Mouse (Mus musculus) large intestine, adult 2 months (tissue): Measurements from ENCODE around the gene Wdr49. TPM values are rescaled to one million over a fixed set of nuclear protein-coding genes. Genes with fewer than 3 reads are reported as not detected.
A peak's percentile ranks its signal among the peaks of the same experiment; 100 is the strongest.

ENCODE experiments used
- DNase-seq: peaks from one replicate; pipeline ENCODE4 v3.0.0-alpha.2; 2012; ENCODE audit warnings: low read depth, low spot score
- WGBS: fragments of 180-500 bp; shearing (Covaris S2); methylation state at CpG from one replicate; pipeline ENCODE4 v1.1.7; 2018; 5-methylcytosine and 5-hydroxymethylcytosine counted together
- polyA plus RNA-seq: library from polyadenylated mRNA; depleted of rRNA; stranded (reverse); fragments of >200 nt; gene quantifications from 2 replicates; pipeline ENCODE4 v1.2.3, GENCODE M21; 2012; rRNA removed

Wdr49 gene
- polyA plus RNA-seq: not detected in 2 replicates

GRCm38 (mm10) chr3:75482056-75482455 lies at the start of gene Wdr49:
Wdr49 (minus strand) TSS chr3:75482156.
- no peak for DNase-seq
- 40% methylated on average over 2 of the region's 2 CpGs for WGBS

GRCm38 (mm10) chr3:75531074-75531473 lies 49.1 kb upstream of the Wdr49 start:
- DNase-seq: no peak
- 87% methylated on average over 3 of the region's 3 CpGs for WGBS

- DNase-seq: no peak
- 35% methylated on average over 1 of the region's 1 CpGs for WGBS
These were observed 40.6 kb upstream of the Wdr49 start for GRCm38 (mm10) chr3:75522527-75522926.

- DNase-seq: no peak
- WGBS: 89% methylated on average over 2 of the region's 2 CpGs
These were observed 39.4 kb upstream of the Wdr49 start for GRCm38 (mm10) chr3:75521314-75521713.

- 70% methylated on average over 7 of the region's 7 CpGs for WGBS
- peak; percentile 22 for DNase-seq
These were observed 35.8 kb upstream of the Wdr49 start for GRCm38 (mm10) chr3:75517631-75518250.

- no peak for DNase-seq
- 60% methylated on average over 7 of the region's 7 CpGs for WGBS
These were observed 17.3 kb upstream of the Wdr49 start for GRCm38 (mm10) chr3:75498961-75499960.

- DNase-seq: peak; percentile 70
- 26% methylated on average over 3 of the region's 3 CpGs for WGBS
These were observed 11.0 kb upstream of the Wdr49 start for GRCm38 (mm10) chr3:75492913-75493312.

- no peak for DNase-seq
- 25% methylated on average over 7 of the region's 7 CpGs for WGBS
These were observed 6.8 kb downstream of the Wdr49 start for GRCm38 (mm10) chr3:75475106-75475505.

- 58% methylated on average over 7 of the region's 7 CpGs for WGBS
- no peak for DNase-seq
These were observed 7.3 kb downstream of the Wdr49 start for GRCm38 (mm10) chr3:75474657-75475056.

GRCm38 (mm10) chr3:75468154-75468553 lies 13.8 kb downstream of the Wdr49 start:
- no peak for DNase-seq
- WGBS: 78% methylated on average over 7 of the region's 7 CpGs

- WGBS: 25% methylated on average over 4 of the region's 4 CpGs
- DNase-seq: no peak
These were observed 51.3 kb downstream of the Wdr49 start for GRCm38 (mm10) chr3:75430564-75431181.

GRCm38 (mm10) chr3:75395918-75396317 lies 86.0 kb downstream of the Wdr49 start:
- 95% methylated on average over 4 of the region's 4 CpGs for WGBS
- no peak for DNase-seq

- 59% methylated on average over 7 of the region's 7 CpGs for WGBS
- DNase-seq: no peak
These were observed 86.6 kb downstream of the Wdr49 start for GRCm38 (mm10) chr3:75395121-75395895.

- 73% methylated on average over 3 of the region's 3 CpGs for WGBS
- DNase-seq: no peak
These were observed 87.5 kb downstream of the Wdr49 start for GRCm38 (mm10) chr3:75394487-75394886.

GRCm38 (mm10) chr3:75381776-75382175 lies 100.2 kb downstream of the Wdr49 start:
- 65% methylated on average over 2 of the region's 2 CpGs for WGBS
- no peak for DNase-seq

- DNase-seq: no peak
These were observed 128.0 kb downstream of the Wdr49 start for GRCm38 (mm10) chr3:75353972-75354371.

- no peak for DNase-seq
These were observed 144.8 kb downstream of the Wdr49 start for GRCm38 (mm10) chr3:75337196-75337595.

- 24% methylated on average over 4 of the region's 4 CpGs for WGBS
- peak; percentile 53 for DNase-seq
These were observed 161.0 kb downstream of the Wdr49 start for GRCm38 (mm10) chr3:75320999-75321398.

GRCm38 (mm10) chr3:75308861-75309260 lies 173.1 kb downstream of the Wdr49 start:
- DNase-seq: peak; percentile 43
- 35% methylated on average over 4 of the region's 4 CpGs for WGBS

- DNase-seq: no peak
- 58% methylated on average over 3 of the region's 3 CpGs for WGBS
These were observed 173.7 kb downstream of the Wdr49 start for GRCm38 (mm10) chr3:75308228-75308627.
